Mouse (Mus musculus) heart, postnatal 0 days (tissue): ENCODE measurements around the gene Uckl1. TPM values are rescaled to one million over a fixed set of nuclear protein-coding genes. Genes with fewer than 3 reads are reported as not detected.

Experiments used
- ATAC-seq: fragments of 200-750 bp; cut with Nextera tagmentation; 2 replicates; pipeline ENCODE4 v1.8.0; 2017; ENCODE audit warnings: low read depth, moderate number of reproducible peaks, moderate library complexity; ENCODE audit not compliant: insufficient read depth
- DNase-seq: peaks from one replicate; pipeline ENCODE4 v3.0.0-alpha.2; 2016; ENCODE audit warnings: low spot score
- H3K27ac ChIP-seq: fragments of 300-500 bp; sonication (generic); 2 replicates; pipeline ENCODE4 v1.5.1; 2014; ENCODE audit warnings: low read depth, mild to moderate bottlenecking
- H3K27me3 ChIP-seq: fragments of 300-500 bp; sonication (generic); 2 replicates; pipeline ENCODE4 v1.6.1; 2014; ENCODE audit warnings: low read length, mixed read lengths; ENCODE audit not compliant: control insufficient read depth, insufficient read depth
- H3K36me3 ChIP-seq: fragments of 300-500 bp; sonication (generic); replicated peaks from 2 replicates; pipeline ENCODE4 v1.6.1; 2014; ENCODE audit warnings: low read length, mixed read lengths; ENCODE audit not compliant: control insufficient read depth, insufficient read depth
- H3K4me1 ChIP-seq: fragments of 300-500 bp; sonication (generic); 2 replicates; pipeline ENCODE4 v1.6.1; 2014; ENCODE audit warnings: antibody characterized with exemption; ENCODE audit not compliant: control insufficient read depth, insufficient read depth
- H3K4me2 ChIP-seq: fragments of 300-500 bp; sonication (generic); 2 replicates; pipeline ENCODE4 v1.6.1; 2014; ENCODE audit warnings: low read depth, mild to moderate bottlenecking, low read length, moderate library complexity
- H3K4me3 ChIP-seq: fragments of 300-500 bp; sonication (generic); 2 replicates; pipeline ENCODE4 v1.5.1; 2014; ENCODE audit warnings: low read depth, low read length
- H3K9ac ChIP-seq: fragments of 300-500 bp; sonication (generic); replicated peaks from 2 replicates; pipeline ENCODE4 v1.6.1; 2014; ENCODE audit warnings: low read depth, low read length, mixed read lengths
- H3K9me3 ChIP-seq: fragments of 300-500 bp; sonication (generic); replicated peaks from 2 replicates; pipeline ENCODE4 v1.6.1; 2016; ENCODE audit warnings: low read length; ENCODE audit not compliant: control insufficient read depth
- CTCF ChIP-seq: IDR thresholded peaks from 2 replicates; pipeline ENCODE4 v1.5.1; 2016; ENCODE audit warnings: antibody characterized with exemption, control low read depth, low read depth
- EP300 ChIP-seq: IDR thresholded peaks from 2 replicates; pipeline ENCODE4 v1.6.1; 2016; ENCODE audit warnings: antibody characterized with exemption, low read depth
- WGBS: fragments of 180-500 bp; shearing (Covaris S2); extraction: QIAGEN DNeasy Blood & Tissue Kit; methylation state at CpG from one replicate; pipeline ENCODE4 v1.1.7; 2014; 5-methylcytosine and 5-hydroxymethylcytosine counted together
- polyA plus RNA-seq: library from polyadenylated mRNA; unstranded; fragments of >200 nt; fragmentation: Nextera tagmentation; extraction: Ambion mirVana; gene quantifications from 2 replicates; pipeline ENCODE4 v1.2.1, GENCODE M21; 2015
- total RNA-seq: library from RNA; depleted of rRNA; stranded (reverse); fragments of >200 nt; gene quantifications from 2 replicates; pipeline ENCODE4 v1.2.3, GENCODE M21; 2014; ENCODE audit warnings: low replicate concordance; rRNA removed

The Uckl1 gene
- 80.0 and 156 TPM in 2 replicates for total RNA-seq
- polyA plus RNA-seq: 59.3 and 61.5 TPM in 2 replicates

DNA sequence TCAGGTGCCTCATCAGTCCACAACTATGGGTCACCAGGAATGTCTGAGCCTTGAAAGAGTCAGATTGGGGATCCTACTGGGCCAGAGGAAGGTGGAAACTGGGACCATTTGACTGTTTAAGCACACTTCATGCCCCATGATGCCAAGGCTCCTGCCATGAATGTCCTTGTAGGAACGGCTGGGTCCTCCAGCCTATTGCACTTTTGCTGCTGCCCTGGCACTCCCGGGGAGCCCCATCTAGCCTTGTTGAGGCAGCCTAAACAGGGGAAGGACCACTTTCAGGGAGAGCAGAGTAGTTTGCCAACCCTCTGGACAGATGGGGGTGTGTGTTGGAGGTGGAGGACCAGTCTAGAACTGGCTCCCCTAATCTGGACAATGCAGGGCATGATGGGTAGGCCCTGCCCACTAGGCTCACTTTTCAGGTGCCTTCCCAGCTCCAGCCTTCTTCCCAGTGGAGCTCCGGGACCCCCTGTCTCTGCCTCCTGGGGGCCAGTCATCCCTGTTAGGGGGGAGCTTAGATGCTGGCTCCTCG lies at the start of gene Uckl1:
TSS of gene Uckl1 (minus strand) at position 482 of the 532 bp plus-strand sequence.
- Histone ChIP-seq H3K9me3 (no peaks in the 10 kb centered on the region), H3K4me3 (no peak within 1 kb of the TSS), H3K27me3 (no peaks in the 10 kb centered on the region), H3K9ac (no peak within 1 kb of the TSS), H3K27ac (no peak within 1 kb of the TSS), H3K36me3 (peaks cover 51% of the 10 kb centered on the region), H3K4me2 (no peak within 1 kb of the TSS), H3K4me1 (peaks cover 14% of the 10 kb centered on the region)
- no peak for TF ChIP-seq CTCF
- no peak for TF ChIP-seq EP300
- ATAC-seq: no peak
- no peak for DNase-seq
- WGBS: 93% methylated on average over 4 of the region's 4 CpGs

DNA sequence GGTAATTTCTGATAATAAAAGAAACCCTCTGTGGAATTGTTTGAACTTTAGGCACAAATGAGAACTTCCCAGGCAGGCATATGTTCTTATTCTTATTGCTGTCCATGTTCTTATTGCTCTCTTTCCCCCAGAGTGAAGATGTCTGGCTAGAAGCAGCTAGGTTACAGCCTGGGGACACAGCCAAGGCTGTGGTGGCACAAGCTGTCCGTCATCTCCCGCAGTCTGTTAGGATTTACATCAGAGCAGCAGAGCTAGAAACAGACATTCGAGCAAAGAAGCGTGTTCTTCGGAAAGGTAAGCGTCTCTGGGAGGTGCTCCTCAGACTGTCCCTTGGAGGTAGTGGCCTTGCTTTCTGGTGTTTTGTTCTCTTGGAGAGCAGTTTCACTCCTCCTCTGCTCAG lies 47.9 kb upstream of the Uckl1 start:
- no peak overlapping the region for H3K9ac ChIP-seq
- ATAC-seq: no peak
- no peak overlapping the region for H3K27ac ChIP-seq
- peaks cover 76% of the 10 kb centered on the region for H3K36me3 ChIP-seq
- no peaks in the 10 kb centered on the region for H3K4me1 ChIP-seq
- no peak for DNase-seq
- H3K4me2 ChIP-seq: no peak overlapping the region
- 96% methylated on average over 6 of the region's 6 CpGs for WGBS
- H3K4me3 ChIP-seq: no peak overlapping the region
- no peaks in the 10 kb centered on the region for H3K27me3 ChIP-seq
- no peaks in the 10 kb centered on the region for H3K9me3 ChIP-seq
- TF ChIP-seq EP300: no peak
- TF ChIP-seq CTCF: no peak

DNA sequence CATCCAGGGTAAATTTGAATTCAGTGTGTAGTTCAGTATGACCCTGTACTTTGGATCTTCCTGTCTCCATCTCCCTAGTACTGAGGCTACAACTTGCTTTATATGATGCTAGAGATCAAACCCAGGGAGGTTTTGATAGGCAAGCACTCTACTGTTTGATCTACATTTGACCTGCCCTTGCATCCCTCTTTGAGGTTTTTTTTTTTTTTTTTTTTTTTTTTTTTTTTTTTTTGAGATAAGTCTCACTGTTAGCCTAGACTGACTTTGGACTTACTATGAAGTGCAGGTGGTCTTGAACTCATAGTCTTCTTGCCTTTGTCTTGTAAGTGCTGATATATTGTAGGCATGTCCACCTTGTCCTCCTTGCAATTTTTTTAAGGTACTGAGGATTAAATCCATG lies 43.8 kb upstream of the Uckl1 start:
- Histone ChIP-seq H3K9me3 (no peaks in the 10 kb centered on the region), H3K4me2 (no peak overlapping the region), H3K27ac (no peak overlapping the region), H3K4me3 (no peak overlapping the region), H3K9ac (no peak overlapping the region), H3K27me3 (no peaks in the 10 kb centered on the region), H3K4me1 (no peaks in the 10 kb centered on the region), H3K36me3 (peaks cover 49% of the 10 kb centered on the region)
- ATAC-seq: no peak
- no peak for DNase-seq
- TF ChIP-seq EP300: no peak

DNA sequence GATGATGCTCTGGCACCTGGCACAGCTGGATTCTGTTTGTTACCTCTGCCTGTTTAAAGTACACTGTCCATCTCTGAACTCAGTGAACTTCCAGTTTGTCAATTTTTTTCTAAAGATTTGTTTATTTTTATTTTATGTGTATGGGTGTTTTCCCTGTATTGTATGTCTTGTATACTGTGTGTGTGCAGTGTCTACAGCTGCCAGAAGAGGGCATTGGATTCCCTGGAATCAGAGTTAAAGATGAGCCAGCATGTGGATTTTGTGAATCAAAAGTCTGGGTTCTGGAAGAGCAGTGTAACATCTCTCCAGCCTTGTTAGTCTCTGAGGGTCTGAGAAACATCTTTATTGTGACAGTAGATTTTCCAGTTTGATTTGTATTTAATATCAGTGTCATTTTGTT lies 38.7 kb upstream of the Uckl1 start:
- peaks cover 50% of the 10 kb centered on the region for H3K36me3 ChIP-seq
- no peak for ATAC-seq

DNA sequence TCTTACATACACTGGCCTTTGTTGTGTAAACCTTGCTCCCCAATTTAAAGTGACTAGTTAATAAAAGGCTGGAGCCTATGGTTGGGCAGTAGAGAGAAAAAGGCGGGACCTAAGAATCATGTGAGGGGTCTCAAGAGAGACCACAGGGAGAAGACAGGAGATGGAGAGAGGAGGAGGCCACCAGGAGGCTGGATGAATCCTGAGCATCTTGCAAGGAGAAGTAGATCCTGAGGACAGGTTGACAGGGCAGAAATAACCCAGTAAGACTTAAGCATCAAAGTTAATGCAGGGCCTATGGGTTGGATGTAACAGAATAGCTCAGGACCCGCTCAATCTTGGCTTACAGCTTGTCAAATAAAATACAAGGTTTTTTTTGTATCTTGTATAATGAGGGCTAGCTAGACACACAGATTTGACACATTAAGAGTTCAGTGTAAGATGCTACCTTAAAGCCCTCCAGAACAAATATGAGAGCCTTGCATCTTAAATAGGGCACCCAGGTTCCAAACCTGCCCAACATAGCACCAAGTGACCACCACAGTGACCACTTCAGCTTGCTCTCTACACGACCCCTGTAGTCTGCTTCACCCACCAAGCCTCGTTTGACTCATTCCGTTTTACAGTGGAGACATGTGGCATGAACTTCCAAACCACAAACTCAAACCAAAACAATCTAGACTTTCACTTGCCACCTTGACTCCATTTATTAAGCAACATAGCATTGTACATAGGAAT lies 34.2 kb upstream of the Uckl1 start:
- ATAC-seq (no peak), DNase-seq (no peak)
- Histone ChIP-seq H3K27me3 (no peaks in the 10 kb centered on the region), H3K36me3 (peaks cover 60% of the 10 kb centered on the region), H3K4me2 (no peak overlapping the region), H3K4me1 (no peaks in the 10 kb centered on the region), H3K9ac (no peak overlapping the region), H3K4me3 (no peak overlapping the region), H3K27ac (no peak overlapping the region), H3K9me3 (no peaks in the 10 kb centered on the region)
- WGBS: 91% methylated on average over 5 of the region's 5 CpGs
- TF ChIP-seq CTCF (no peak), EP300 (no peak)

More for the DNA sequence above, 38.7 kb upstream of the Uckl1 start:
- Histone ChIP-seq H3K4me1 (no peaks in the 10 kb centered on the region), H3K4me3 (no peak overlapping the region), H3K4me2 (no peak overlapping the region), H3K27me3 (no peaks in the 10 kb centered on the region), H3K9ac (no peak overlapping the region), H3K9me3 (no peaks in the 10 kb centered on the region), H3K27ac (no peak overlapping the region)
- TF ChIP-seq EP300 (no peak), CTCF (peak; percentile 49)
- no peak for DNase-seq

DNA sequence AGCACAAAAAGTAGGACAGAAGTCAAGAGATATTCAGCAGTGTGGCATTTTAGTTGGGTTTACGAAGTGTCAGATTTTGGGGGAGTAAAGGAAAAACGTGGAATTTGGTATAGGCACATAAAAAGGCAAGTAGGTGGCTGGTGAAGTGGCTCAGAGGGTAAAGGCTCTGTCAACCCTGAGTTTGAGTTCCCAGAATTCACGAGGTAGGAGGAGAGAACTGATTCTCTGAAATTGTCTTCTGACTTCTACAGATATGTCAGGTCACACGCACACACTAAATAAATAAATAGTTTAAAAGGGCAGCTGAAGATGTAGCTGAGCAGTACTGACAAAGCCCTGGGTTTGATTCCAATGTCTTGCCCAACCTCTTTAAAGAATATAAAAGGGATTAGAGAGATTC lies 17.7 kb upstream of the Uckl1 start:
- ATAC-seq (no peak), DNase-seq (no peak)
- Histone ChIP-seq H3K9me3 (no peaks in the 10 kb centered on the region), H3K9ac (no peak overlapping the region), H3K4me2 (peak overlapping the region; percentile 94; the same call in 1 of the 2 replicates), H3K4me3 (no peak overlapping the region), H3K4me1 (peaks cover 23% of the 10 kb centered on the region), H3K36me3 (no peaks in the 10 kb centered on the region), H3K27ac (no peak overlapping the region), H3K27me3 (no peaks in the 10 kb centered on the region)
- 74% methylated on average over 4 of the region's 4 CpGs for WGBS
- TF ChIP-seq CTCF (no peak), EP300 (no peak)
